Mouse (Mus musculus): ENCODE measurements at regions not wholly inside any gene's neighbourhood (a gene's known extent, or its start where the extent isn't known, plus 50 kb on each side); places are given as distances from the start of the nearest gene placed in this dataset.

DNA sequence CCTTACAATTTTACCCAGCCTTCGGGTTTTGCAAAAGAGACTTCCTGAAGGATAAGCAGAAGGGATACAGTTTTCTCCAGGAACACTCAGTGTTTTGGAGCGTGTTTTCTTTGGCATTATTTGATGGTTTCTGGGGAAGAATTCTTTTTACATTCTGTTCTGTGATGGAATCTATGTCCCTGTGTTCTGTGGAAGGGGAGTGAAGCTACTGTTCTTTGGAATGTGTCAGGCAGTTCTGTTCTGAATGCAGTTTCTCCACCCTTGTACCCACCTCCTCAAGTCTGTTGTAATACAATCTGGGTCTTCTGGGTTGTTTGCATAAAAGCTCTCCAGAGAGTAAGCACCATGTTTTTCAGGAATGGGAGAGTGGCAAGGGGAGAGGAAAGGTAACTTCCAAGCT is 202.0 kb upstream of the Ccdc54 start:
- TF ChIP-seq CTCF (IDR thresholded peaks at IDR 0.05; ENCODE audit: control insufficient read depth, insufficient read depth, insufficient read length): no peak
- no peak for TF ChIP-seq MYOG (IDR thresholded peaks at IDR 0.05; ENCODE audit: control insufficient read depth, extremely low read depth, insufficient read length)
- no peak for TF ChIP-seq USF1 (IDR thresholded peaks at IDR 0.05; ENCODE audit: low read depth)
- no peak for TF ChIP-seq MAX (IDR thresholded peaks at IDR 0.05)
- no peak for TF ChIP-seq MYOD1 (IDR thresholded peaks at IDR 0.05; ENCODE audit: control insufficient read depth, insufficient read length, low read depth)

All from C2C12 (cell line).